Mouse (Mus musculus): ENCODE measurements around the gene Gm3448.
"Not testable (repeated sequence)": the region's sequence is repeated elsewhere in the genome, so short reads cannot be mapped to it uniquely, and the experiment has no call there.

GRCm38 (mm10) chr17:15041175-15041729 lies at the start of gene Gm3448, which contains the start of the genes Ermard and Tcte3:
- not testable (repeated sequence) for TF ChIP-seq CTCF (IDR thresholded peaks at IDR 0.05; ENCODE audit: borderline replicate concordance, insufficient read depth, low read depth, low read length); POLR2A (IDR thresholded peaks at IDR 0.05; ENCODE audit: borderline replicate concordance, insufficient read depth, low read length)
